Mouse (Mus musculus) adrenal gland, adult 18-20 months (tissue): Measurements from ENCODE around the gene Rgs8. TPM values are rescaled to one million over a fixed set of nuclear protein-coding genes. Genes with fewer than 3 reads are reported as not detected.

Experiments
- DNase-seq, 2 experiments: peaks; one replicate each; pipeline ENCODE4 v3.0.0; 2021 to 2022; ENCODE audit warnings: low spot score in 2 of 2
- total RNA-seq, 2 experiments: library from RNA; stranded (reverse); gene quantifications; 1 replicate in 1 of 2; 2 replicates in 1 of 2; pipeline ENCODE4 v1.2.3; 2021

The Rgs8 gene
- total RNA-seq, 2 experiments from 2014 or later, result not detected

- DNase-seq, result no peak
Observed at GRCm38 (mm10) chr1:153673900-153674299, 21.1 kb downstream of the Rgs8 start.

GRCm38 (mm10) chr1:153675591-153675990 lies 22.8 kb downstream of the Rgs8 start:
- DNase-seq, result no peak

GRCm38 (mm10) chr1:153677635-153678034 lies 24.8 kb downstream of the Rgs8 start:
- no peak for DNase-seq

DNA sequence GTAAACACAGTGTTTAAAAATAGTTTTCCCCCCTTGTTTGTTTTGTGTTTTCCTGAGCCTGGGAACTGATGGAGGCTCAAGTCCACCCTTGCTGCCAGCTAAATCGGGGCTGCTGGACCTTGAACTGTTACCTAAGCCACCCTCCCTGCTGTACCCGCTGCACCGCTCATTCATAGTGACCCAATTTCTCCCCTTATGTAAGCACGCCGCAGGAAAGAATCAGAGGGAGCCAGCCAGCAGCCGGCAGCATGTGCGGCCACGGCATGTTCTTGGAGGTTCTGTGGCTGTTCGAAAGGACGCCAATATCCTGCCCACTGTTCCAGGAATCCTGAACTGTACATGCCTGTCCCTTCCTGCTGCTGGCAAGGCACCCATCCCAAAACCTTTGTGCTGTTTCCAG lies 26.3 kb downstream of the Rgs8 start:
- DNase-seq, result peak; percentile 36 to 43

DNA sequence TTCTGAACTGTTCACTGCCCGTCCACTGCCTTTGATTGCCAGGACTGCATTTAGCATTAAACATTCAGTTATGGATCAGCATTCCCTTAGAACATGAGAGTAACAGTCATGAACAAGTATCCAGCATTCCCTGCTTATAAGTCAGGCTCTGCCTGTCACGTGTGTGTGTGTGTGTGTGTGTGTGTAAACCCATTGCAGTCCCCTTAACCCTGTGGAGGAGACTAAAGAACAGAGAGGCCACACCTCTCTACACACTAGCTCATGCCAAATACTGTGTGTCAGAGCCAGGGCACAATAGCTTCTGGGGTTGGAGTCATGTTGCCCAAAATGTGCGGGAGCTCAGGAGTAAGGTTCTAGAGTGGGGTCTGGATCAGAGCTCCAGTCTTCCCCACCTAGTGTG lies 26.8 kb downstream of the Rgs8 start:
- DNase-seq, result no peak

GRCm38 (mm10) chr1:153680363-153680762 lies 27.5 kb downstream of the Rgs8 start:
- DNase-seq, result no peak

GRCm38 (mm10) chr1:153681036-153681435 lies 28.2 kb downstream of the Rgs8 start:
- DNase-seq, result no peak

- no peak for DNase-seq
Observed at GRCm38 (mm10) chr1:153683190-153683589, 30.4 kb downstream of the Rgs8 start.

GRCm38 (mm10) chr1:153685630-153686029 lies 32.8 kb downstream of the Rgs8 start:
- no peak for DNase-seq

DNA sequence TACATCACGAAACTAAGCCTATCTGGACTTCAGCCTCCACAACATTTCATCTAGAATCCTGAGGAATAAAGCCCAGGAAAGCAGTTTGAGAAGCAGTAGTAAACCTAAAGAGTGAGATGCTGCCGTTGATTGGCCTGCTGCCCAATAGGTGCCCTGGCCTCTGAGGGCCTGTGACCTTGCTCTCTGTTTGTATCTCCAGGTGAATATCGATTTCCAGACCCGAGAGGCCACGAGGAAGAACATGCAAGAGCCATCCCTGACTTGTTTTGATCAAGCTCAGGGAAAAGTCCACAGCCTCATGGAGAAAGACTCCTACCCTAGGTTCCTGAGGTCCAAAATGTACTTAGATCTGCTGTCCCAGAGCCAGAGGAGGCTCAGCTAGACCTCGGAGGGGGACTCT lies 39.7 kb downstream of the Rgs8 start:
- DNase-seq, result no peak

DNA sequence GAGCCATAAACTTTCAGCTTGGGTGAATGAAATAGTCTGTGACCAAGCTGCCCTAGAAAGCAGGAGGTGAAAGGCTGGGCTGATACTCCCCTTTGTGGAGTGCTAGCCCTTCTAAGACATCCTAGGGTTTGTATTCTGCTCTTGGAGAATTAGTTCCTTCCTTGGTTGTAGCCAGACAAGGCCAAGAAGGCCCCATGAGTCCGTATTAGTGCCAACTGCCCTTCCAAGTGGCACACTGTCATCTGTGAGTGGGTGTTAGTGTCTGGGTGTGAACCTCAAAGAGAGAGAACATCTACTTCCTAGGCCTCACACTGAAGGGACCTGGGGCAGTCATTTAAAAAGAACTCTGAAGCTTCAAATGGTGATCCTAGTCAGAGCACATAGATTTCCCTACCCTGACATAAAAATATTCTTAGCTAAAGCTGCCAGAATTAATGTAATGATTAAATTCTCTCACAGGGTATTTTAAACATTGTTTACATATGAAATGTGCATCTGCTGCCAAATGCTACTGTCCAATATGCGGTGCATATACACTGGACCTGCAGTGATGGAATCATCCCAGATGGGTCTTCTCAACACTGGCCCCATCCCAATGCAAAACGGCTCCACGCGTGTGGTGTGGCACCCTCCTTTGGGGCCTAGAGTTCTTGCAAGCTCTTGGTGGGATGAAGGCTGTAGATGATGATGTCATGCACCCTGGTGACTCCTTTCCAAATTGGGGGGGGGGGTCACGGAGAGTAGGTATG lies 41.7 kb downstream of the Rgs8 start:
- DNase-seq, result no peak

- DNase-seq, result no peak
Observed at GRCm38 (mm10) chr1:153695398-153695797, 42.6 kb downstream of the Rgs8 start.

GRCm38 (mm10) chr1:153696093-153696492 lies 43.3 kb downstream of the Rgs8 start:
- no peak for DNase-seq

- no peak for DNase-seq
Observed at GRCm38 (mm10) chr1:153696541-153696940, 43.7 kb downstream of the Rgs8 start.

GRCm38 (mm10) chr1:153697581-153698251 lies 44.9 kb downstream of the Rgs8 start:
- no peak for DNase-seq

DNA sequence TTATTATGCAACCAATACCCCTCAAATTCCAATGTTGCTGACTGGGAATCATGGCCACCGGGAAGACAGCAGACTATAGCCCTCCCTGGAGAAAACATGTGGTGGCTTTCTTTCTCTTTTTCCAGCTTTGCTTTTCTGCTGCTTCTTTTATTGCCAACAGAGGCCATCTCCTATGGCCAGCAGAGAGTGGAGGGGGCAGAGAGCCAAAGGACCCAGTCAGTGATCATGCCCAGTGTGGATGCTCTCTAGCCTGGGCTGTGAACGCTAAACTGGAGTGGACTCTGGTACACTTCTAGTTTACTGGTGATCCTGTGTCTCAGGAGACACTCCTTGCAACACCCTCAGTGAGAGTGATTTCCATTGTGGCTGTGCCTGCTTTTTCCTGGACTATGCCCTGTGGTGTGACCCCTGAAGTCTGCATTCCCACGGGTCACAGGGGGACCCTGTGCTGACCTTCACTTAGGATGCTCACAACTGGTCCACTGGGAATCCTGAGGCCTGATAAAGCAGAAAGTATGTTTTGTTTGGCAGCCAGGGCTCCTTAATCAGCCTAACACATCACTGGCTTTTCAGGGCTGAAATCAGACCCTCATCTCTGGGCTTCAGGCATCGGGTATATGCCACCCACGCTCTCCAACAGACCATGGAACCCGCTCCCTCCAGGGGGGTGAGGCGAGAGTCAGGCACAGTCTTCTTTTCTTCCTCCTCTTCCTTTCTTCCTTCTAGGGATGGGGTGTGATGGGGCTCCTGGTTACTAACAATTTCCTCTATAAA lies 45.7 kb downstream of the Rgs8 start:
- no peak for DNase-seq

DNA sequence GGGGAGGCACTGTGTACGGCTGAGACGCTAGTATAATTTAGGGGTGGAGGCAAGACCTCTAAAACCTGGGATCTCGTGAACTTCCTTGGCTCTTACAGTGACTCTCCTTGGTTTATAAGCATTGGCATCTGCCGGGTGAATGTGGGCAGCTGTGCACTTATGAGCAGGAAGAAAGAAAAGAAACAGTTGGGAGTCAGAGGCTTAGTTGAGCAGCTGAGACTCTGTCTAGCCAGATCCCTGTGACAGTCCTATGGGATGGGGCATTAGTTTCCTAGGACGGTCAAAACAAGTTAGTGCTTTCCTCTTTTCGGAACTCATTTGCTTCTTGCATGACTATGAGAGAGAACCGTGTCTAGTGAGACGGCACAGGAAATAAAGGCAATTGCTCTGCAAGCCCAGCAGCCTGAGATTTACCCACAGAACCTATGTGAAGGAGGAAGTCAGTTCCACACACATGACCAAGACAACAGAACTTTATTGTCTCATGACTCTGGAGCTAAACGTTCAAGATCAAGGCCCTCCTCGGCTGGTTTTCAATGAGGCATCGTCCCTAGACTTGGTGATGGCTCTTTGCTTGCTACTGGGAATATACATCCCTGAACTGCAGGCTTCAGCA lies 47.7 kb downstream of the Rgs8 start:
- no peak for DNase-seq

- no peak for DNase-seq
Observed at GRCm38 (mm10) chr1:153701461-153701860, 48.6 kb downstream of the Rgs8 start.

DNA sequence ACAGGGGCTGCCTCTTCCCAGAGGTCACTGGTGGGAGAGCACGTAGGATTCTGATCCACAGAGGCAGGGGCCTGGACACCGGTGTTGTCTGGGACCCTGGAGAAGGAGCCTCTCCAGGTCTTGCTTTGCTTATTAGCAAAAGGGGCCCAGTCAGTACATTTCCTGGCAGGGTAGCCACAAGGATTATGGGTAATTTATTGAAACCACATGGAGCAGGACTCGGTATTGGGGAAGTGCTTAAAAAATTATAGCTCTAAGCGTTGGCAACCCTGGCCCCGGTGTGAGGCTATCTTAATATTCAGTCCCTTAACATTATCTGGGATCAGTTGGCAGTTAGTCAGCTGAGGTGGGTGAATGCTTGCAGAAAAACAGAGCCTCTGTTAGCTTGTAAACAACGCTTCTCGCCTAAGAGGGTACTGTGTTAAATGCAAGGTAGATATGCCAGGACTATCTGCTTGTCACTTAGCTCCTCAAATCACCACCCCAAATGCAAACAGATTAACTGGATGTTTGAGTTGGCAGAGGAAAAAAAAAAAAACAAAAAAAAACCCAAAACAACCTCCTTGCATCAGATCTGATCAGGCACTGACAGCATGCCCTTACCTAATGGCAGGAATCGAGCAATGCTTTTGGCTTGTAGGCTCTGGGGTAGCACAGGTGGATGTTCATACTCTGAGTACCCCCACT lies 49.5 kb downstream of the Rgs8 start:
- DNase-seq, result no peak

DNA sequence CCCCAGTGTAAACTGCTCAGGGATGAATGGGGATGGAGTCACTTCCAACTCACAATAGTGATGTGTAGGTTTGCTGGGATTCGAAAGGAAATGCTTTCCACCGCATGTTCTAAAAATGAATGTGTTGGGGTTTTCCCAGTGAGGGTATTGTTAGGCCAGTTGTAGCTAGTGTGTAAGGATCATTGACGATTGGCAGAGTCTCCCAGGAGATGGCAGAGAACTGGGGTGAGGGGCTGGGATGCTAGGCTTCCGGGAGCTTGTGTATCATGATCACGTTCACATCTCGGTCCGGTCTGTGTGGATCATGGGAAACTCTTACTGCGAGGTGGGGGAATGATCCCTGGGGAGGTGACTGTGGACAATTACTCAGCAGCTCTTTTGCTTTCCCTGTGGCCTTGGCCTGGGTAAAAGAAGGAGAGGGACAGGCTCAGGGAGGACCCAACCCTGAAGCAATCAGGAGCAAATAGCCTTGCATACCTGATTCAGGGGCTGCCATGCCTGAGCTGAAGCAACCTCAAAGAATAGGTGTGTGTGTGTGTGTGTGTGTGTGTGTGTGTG lies 50.1 kb downstream of the Rgs8 start:
- no peak for DNase-seq
